Mouse (Mus musculus): ENCODE data around the gene Ttc33. TPM values are rescaled to one million over a fixed set of nuclear protein-coding genes. Genes with fewer than 3 reads are reported as not detected.
A peak's percentile ranks its signal among the peaks of the same experiment; 100 is the strongest.

The Ttc33 gene
- polyA plus RNA-seq (2016; fragmentation: Nextera tagmentation; extraction: Ambion mirVana), result 36.7 and 37.8 TPM in 2 replicates

DNA sequence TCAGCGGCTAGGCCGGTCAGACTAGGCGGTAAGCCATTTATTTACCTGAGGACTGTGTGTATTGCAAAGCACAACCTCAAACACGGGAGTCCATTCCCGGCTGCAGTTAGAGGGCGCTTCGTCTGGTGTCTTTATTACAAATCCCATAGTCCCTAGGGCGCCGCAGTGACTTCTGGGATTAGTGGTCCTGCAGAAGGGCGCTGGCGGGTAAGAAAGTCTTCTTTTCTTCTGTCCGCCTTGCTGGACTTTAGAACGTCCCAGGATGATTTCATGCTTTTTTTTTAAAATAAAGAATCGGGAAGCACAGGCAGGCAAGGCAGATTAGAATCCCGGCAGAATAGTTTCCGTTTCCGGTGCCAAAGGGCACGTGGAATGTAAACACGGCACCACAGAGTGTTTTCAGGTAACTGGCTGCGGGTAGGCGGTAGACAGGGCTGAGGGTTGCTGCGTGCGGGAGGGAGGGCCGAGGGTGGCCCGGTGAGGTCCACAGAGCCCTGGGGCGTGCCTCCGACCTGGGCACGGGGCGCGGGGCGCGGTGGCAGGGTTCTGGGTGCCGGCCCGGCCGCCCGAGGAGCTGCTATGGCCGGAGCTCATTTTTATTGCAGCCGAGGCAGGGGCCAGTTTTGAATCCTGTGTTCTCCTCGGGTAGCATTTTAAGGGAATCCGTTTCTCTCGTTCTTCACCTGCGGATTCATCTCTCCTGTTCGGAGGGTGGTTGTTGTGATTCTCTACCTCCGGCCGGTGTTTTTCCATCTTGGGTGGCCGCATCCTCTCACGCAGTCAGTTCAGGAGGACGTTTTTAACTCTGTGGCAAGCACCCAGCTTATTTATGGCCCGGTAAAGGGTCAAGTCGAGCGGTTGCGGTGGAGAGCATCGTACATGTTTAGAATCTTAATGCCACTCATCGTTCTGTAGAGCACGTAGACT is at the start of gene Ttc33:
Ttc33 (plus strand) TSS at position 160 of the 927 bp plus-strand sequence.
- H3K9me3 ChIP-seq, result no peaks in the 10 kb centered on the region
- H3K4me3 ChIP-seq, result peak within 1 kb of the TSS; percentile 98
- peak; percentile 70 for DNase-seq (ENCODE audit: low spot score)
- H3K27ac ChIP-seq, result peak within 1 kb of the TSS; percentile 93
- peaks cover 18% of the 10 kb centered on the region for H3K4me1 ChIP-seq (replicated peaks)
- H3K27me3 ChIP-seq (ENCODE audit: insufficient read depth, poor library complexity, severe bottlenecking), result no peaks in the 10 kb centered on the region
- WGBS, result under 1% methylated on average over 55 of the region's 55 CpGs
- peaks cover 14% of the 10 kb centered on the region for H3K36me3 ChIP-seq

DNA sequence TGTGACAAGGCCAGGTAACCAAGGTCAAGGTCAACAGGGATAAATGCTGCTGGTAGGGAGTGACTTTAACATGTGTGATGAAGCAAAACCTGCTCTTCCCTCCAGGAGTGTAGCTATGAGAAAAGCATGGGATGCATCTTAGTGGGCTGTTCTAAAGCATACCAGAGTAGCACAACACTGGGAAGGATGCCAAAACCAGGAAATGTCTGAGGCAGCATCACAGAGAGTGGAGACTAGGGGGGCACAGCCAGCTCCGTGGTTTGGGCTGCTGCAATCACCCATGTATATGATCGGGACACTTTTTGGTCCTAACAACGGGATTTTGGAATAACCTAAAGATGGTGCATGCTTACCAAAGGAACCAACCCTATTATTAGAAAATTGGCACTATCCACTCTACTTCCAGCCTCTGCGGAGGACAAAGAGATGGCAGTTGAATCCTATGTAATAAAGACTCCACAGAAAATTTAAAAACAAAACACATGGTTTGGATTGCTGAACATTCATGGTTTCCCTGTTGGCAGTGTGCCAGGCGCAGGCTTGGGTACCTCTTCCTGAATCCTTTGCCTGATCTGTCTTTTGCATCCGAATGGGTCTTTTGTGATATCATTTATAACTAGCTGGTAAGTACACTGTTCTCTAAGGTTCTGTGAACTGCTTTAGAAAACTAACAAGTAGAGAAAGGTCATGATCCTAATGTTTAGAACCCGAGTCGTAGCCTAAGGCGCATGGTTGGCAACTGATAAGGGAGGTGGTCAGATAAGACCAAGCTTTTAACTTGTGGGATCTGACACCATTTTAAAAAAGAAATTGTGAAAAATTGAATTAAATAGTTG is 47.1 kb upstream of the Ttc33 start:
- Histone ChIP-seq H3K9me3 (no peaks in the 10 kb centered on the region), H3K27ac (no peak overlapping the region), H3K4me1 (replicated peaks) (no peaks in the 10 kb centered on the region), H3K27me3 (ENCODE audit: insufficient read depth, poor library complexity, severe bottlenecking) (no peaks in the 10 kb centered on the region), H3K4me3 (no peak overlapping the region), H3K36me3 (no peaks in the 10 kb centered on the region)
- 86% methylated on average over 9 of the region's 9 CpGs for WGBS
- no peak for DNase-seq (ENCODE audit: low spot score)

DNA sequence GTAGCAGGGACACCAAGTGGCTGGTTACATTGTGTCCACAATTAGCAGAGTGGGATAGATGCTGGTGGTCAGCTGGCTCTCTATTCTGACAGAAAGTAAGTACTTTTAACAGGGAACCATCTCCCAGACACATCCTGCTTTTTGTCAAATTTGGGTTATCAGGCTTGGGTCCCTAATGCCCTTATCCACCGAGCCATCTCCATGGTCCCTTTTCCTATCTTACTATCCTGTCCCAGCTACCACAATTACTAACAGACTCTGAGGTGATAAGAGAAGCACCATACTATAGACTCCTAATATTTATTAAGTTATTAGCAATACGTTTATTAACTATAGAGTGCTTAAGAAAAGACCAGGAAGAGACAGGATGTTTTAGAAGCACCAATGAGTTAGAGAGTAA is 46.0 kb upstream of the Ttc33 start:
- H3K27me3 ChIP-seq (ENCODE audit: insufficient read depth, poor library complexity, severe bottlenecking), result no peaks in the 10 kb centered on the region
- 90% methylated on average over 2 of the region's 2 CpGs for WGBS
- no peak for DNase-seq (ENCODE audit: low spot score)

DNA sequence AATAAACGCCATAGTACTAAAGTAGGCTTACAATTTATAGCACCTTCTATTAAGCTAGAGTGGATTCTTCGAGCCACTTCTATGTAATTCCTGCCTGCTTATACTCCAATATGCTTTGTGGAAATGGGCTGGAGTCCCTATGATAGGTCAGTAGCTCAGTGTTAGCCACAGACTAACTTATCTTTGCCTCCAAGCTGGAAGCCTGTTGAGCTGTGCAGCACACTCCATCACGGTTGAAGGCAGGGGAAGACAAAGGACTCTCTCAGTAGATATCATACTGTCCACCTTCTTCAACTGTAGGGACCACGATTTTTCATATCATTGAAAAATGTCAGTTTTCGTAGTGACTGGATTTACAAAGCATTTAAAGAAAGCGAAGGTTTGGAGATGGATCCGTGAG is 45.5 kb upstream of the Ttc33 start:
- H3K27me3 ChIP-seq (ENCODE audit: insufficient read depth, poor library complexity, severe bottlenecking), result no peaks in the 10 kb centered on the region
- DNase-seq (ENCODE audit: low spot score), result no peak
- no peak overlapping the region for H3K4me3 ChIP-seq
- no peaks in the 10 kb centered on the region for H3K9me3 ChIP-seq
- 92% methylated on average over 7 of the region's 7 CpGs for WGBS
- no peak overlapping the region for H3K27ac ChIP-seq
- H3K4me1 ChIP-seq (replicated peaks), result peaks cover 5% of the 10 kb centered on the region
- H3K36me3 ChIP-seq, result no peaks in the 10 kb centered on the region

More for the DNA sequence above, 46.0 kb upstream of the Ttc33 start:
- Histone ChIP-seq H3K4me3 (no peak overlapping the region), H3K27ac (no peak overlapping the region), H3K36me3 (no peaks in the 10 kb centered on the region), H3K4me1 (replicated peaks) (peaks cover under 1% of the 10 kb centered on the region; the same call in 1 of the 2 replicates), H3K9me3 (no peaks in the 10 kb centered on the region)

DNA sequence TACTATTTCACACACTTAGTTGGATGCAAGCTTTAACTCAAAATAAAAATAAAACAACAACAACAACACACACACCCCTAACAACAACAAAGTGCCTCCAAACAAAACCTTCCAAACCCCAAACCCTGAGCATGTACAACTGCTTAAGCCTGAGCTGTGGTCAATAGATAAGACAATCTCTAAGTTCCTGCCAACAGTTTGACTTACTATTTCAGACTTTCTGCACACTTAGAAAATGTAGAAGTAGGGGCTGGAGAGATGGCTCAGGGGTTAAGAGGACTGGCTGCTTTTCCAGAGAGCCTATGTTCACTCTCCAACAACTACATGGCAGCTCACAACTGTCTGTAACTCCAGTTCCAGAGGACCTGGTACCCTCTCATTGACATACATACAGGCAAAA is 45.0 kb upstream of the Ttc33 start:
- Histone ChIP-seq H3K4me3 (no peak overlapping the region), H3K4me1 (replicated peaks) (peaks cover 10% of the 10 kb centered on the region), H3K27ac (no peak overlapping the region), H3K27me3 (ENCODE audit: insufficient read depth, poor library complexity, severe bottlenecking) (no peaks in the 10 kb centered on the region), H3K36me3 (no peaks in the 10 kb centered on the region), H3K9me3 (no peaks in the 10 kb centered on the region)
- no peak for DNase-seq (ENCODE audit: low spot score)

DNA sequence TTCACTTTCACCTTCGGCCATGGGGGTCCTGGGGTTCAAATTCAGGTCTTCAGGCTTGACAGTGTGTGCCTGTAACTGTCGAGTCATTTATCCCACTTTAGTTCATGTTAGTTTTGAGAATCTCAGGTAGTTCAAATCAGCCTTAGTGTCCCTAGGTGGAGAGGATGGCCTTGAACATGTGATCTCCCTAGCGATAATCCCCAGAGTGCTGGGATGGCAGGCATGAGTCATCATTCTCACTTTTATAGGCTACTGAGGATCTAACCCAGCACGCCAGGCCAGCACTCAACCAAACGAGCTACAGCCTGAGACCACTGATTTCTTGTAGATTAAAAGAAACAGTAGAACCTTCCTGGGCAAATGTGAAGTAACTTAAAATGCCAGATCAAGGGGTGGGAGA is 43.3 kb upstream of the Ttc33 start:
- Histone ChIP-seq H3K4me1 (replicated peaks) (peaks cover 13% of the 10 kb centered on the region), H3K9me3 (no peaks in the 10 kb centered on the region), H3K27me3 (ENCODE audit: insufficient read depth, poor library complexity, severe bottlenecking) (no peaks in the 10 kb centered on the region), H3K27ac (no peak overlapping the region), H3K4me3 (no peak overlapping the region), H3K36me3 (no peaks in the 10 kb centered on the region)
- no peak for DNase-seq (ENCODE audit: low spot score)
- 73% methylated on average over 5 of the region's 5 CpGs for WGBS

DNA sequence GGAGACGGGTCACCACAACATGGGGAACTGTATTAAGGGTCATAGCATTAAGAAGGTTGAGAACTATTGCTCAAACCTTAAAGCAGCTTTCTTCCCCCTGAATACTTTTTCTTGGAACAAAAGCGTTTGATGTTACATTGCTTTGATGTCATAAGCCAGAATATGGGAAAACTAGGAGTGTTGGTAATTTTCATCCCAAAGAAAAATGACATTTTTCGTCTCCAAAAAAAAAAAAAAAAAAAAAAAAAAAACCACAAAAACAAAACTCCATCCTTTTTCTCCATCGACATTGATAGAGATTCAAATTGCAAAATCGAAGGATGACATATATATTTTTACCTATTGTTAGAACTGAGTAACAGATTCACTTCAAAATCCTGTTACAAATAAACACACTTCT is 42.6 kb upstream of the Ttc33 start:
- Histone ChIP-seq H3K27ac (no peak overlapping the region), H3K36me3 (no peaks in the 10 kb centered on the region), H3K4me1 (replicated peaks) (peaks cover 13% of the 10 kb centered on the region), H3K27me3 (ENCODE audit: insufficient read depth, poor library complexity, severe bottlenecking) (no peaks in the 10 kb centered on the region), H3K4me3 (peak overlapping the region; percentile 84; the same call in 1 of the 2 replicates), H3K9me3 (no peaks in the 10 kb centered on the region)
- DNase-seq (ENCODE audit: low spot score), result no peak
- 81% methylated on average over 5 of the region's 5 CpGs for WGBS

DNA sequence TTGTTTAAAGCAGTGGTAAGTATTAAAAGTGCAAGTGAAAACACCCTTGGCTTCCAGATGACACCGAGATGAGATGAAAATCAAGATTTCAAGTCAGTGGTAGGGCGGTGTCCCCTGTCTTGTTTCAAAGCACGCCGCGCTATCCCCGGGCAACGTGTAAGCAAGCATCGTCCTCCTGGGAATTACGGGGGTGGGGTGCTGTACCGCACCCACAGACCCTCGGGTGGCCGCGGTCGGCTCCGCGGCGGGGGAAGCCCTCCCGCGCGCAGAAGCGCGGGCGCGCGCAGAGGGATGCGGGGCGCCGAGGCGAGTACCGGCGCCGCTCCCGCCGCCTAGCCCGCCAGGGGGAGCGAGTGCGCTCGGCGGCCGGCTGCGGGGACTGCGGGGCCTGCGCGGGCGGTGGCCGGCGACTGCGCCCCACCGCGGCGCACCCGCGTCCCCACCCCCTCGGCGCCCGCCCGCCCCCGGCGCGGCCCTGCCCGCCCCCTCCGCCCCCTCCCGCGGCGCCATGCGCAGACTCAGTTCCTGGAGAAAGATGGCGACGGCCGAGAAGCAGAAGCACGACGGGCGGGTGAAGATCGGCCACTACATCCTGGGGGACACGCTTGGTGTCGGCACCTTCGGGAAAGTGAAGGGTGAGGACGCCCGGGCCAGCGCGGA is 41.8 kb upstream of the Ttc33 start, which contains the start of gene Prkaa1:
Prkaa1 (plus strand) TSS at position 501 of the 660 bp plus-strand sequence.
- Histone ChIP-seq H3K27me3 (ENCODE audit: insufficient read depth, poor library complexity, severe bottlenecking) (no peaks in the 10 kb centered on the region), H3K4me1 (replicated peaks) (peaks cover 16% of the 10 kb centered on the region), H3K27ac (peak within 1 kb of the TSS; percentile 95), H3K36me3 (no peaks in the 10 kb centered on the region), H3K9me3 (no peaks in the 10 kb centered on the region), H3K4me3 (peak within 1 kb of the TSS; percentile 84)
- DNase-seq (ENCODE audit: low spot score), result peak; percentile 81
- WGBS, result 1% methylated on average over 80 of the region's 80 CpGs

DNA sequence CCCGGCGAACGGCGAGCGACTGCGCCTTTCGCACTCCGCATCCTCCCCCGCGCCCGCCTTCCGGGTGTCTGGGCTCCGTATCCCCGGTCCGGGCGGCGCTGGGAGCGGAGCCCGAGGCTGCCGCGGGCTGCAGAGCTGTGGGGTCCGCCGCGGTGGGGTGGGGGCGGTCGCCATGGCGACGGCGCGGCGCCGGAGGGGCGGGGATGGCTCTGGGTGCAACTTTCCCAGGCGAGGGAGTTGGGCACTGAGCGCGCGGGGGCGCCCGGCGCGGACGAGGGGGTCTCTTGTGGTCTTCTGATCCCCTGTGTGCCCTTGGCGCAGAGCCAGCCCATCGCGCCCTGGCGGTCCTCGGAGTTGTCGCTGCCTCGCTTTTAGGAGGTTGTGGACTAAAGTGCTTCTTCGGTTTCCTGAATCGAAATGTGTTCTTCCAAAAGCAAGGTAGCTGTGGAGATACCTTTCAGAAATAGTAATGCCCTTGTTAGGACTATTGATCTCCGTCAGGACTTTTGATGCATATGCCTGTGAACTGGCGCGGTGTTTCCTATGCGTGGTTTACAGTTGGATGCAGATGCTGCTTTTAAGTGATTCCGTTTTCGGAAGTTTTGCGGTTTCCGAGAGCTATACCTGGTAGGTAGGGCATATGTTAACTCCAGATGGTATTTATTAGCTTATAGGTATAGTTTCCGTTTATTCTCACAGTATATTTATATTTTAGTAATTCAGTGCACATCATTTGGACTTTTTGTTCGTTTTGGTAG is 41.1 kb upstream of the Ttc33 start:
- DNase-seq (ENCODE audit: low spot score), result peak; percentile 83
- H3K27ac ChIP-seq, result peak overlapping the region; percentile 95
- H3K4me3 ChIP-seq, result peak overlapping the region; percentile 84
- H3K27me3 ChIP-seq (ENCODE audit: insufficient read depth, poor library complexity, severe bottlenecking), result no peaks in the 10 kb centered on the region
- WGBS, result 2% methylated on average over 61 of the region's 61 CpGs
- no peaks in the 10 kb centered on the region for H3K36me3 ChIP-seq
- peaks cover 18% of the 10 kb centered on the region for H3K4me1 ChIP-seq (replicated peaks)
- no peaks in the 10 kb centered on the region for H3K9me3 ChIP-seq

DNA sequence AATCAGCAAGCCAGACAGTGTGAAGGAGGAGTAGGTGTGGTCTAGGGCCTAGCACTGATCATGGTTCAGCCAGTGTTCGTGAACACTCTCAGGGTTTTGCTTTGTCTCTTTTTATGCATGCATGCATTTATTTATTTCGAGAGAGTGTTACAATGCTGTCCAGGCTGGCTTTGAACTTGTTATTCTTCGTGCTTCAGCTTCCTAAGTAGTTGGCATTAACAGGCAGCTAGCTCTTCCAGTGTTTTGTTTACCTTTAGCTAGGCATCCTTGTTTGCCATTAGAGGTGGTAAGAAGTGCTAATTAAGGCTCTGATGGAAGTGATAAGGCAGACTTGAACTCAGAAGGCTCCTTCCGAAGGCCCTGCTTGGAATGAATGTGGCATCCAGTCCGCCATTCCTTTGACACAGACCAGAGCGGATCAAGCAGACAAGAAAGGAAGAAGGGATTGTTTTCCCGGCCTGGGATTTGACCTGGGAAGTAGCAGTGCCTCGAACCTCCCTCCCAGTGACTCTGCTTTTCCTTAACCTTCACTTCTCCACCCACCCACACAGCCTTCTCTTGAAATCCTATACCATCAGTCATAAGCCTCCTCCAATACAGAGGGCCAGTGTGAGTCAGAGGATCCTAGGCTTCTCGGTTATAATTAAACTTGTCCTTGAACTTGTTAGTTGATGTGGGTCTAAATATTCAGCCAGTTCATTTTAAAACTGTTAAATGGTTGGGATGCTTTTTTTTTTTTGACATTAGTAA is 40.0 kb upstream of the Ttc33 start:
- Histone ChIP-seq H3K4me1 (replicated peaks) (peaks cover 18% of the 10 kb centered on the region), H3K9me3 (no peaks in the 10 kb centered on the region), H3K27ac (0 out of 2 replicates have a peak overlapping the region, but pooled peaks have one; percentile 23), H3K4me3 (peak overlapping the region; percentile 84), H3K27me3 (ENCODE audit: insufficient read depth, poor library complexity, severe bottlenecking) (no peaks in the 10 kb centered on the region), H3K36me3 (no peaks in the 10 kb centered on the region)
- no peak for DNase-seq (ENCODE audit: low spot score)
- WGBS, result 48% methylated on average over 9 of the region's 9 CpGs

DNA sequence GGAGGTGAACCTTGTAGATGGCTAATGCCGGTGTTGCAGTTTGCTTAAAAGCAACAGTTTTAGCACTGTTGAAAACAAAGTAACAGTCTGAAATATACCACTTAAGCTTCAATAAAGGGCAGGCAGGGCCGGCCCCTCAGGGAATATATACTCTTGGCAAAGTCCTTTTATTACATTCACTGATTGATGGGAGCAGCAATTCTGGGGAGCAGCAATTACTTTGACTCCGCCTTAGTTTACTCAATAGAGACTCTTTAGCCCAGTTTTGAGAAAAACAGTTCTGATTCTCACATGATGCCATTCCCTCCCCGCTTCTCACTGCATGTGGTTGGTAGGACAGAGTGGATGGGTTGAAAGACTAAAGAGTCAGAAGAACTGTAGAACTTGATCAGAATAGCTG is 36.1 kb upstream of the Ttc33 start:
- Histone ChIP-seq H3K27ac (no peak overlapping the region), H3K9me3 (no peaks in the 10 kb centered on the region)

More for the DNA sequence above, 36.1 kb upstream of the Ttc33 start:
- no peak overlapping the region for H3K4me3 ChIP-seq
- 82% methylated on average over 4 of the region's 4 CpGs for WGBS
- H3K4me1 ChIP-seq (replicated peaks), result peaks cover 18% of the 10 kb centered on the region
- H3K27me3 ChIP-seq (ENCODE audit: insufficient read depth, poor library complexity, severe bottlenecking), result no peaks in the 10 kb centered on the region
- no peak for DNase-seq (ENCODE audit: low spot score)
- no peaks in the 10 kb centered on the region for H3K36me3 ChIP-seq

Data from hindbrain, embryonic 10.5 days (tissue).